Mouse (Mus musculus): ENCODE results near the gene Nanos1.

GRCm38 (mm10) chr19:60782034-60782433, 26.2 kb downstream of the Nanos1 start:
- no peak for TF ChIP-seq POLR2A (IDR thresholded peaks at IDR 0.05; ENCODE audit: control insufficient read depth in 1 of 2, insufficient read depth in 1 of 2, low read depth in 1 of 2, low read length in 2 of 2, poor library complexity in 1 of 2)
- TF ChIP-seq ZNF384 (IDR thresholded peaks at IDR 0.05; ENCODE audit: low read depth, low read length), result no peak
